Mouse (Mus musculus): ENCODE results near the gene Hist1h1e. TPM values are rescaled to one million over a fixed set of nuclear protein-coding genes. Genes with fewer than 3 reads are reported as not detected.

The Hist1h1e gene
- total and polyA plus RNA-seq, 3 experiments = 1.9 to 486 (median 18.3) TPM

DNA sequence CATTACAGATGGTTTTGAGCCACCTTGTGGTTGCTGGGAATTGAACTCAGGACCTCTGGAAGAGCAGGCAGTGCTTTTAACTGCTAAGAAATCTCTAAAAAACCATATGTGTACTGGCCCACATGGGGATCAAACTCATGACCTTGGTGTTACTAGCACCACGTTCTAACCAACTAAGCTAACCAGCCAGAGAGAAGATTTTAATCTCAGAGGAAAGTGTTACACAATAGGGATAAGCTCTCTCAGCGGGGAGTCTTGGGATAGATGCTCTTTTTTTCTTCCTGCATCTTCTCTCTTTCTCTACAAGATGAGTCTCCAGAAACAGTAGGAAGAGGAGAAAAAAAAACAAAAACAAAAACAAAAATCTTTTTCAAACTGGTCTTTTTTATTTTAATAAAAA is 12.0 kb downstream of the Hist1h1e start:
- Histone ChIP-seq H3K27me3 (replicated peaks) (no peaks in the 10 kb centered on the region), H3K4me1 (ENCODE audit: control insufficient read depth in 1 of 2, insufficient read depth in 2 of 2) (peaks cover 8 to 16% of the 10 kb centered on the region in 2 experiments; a peak in 3 of 4 replicates), H3K9ac (ENCODE audit: insufficient read depth, low read depth) (no peak overlapping the region), H3K9me3 (replicated peaks; ENCODE audit: low read length) (no peaks in the 10 kb centered on the region), H3K4me3 (replicated peaks in 1 of 3; ENCODE audit: low read depth in 2 of 3, low read length in 2 of 3, poor library complexity in 1 of 3) (no peak overlapping the region), H3K79me2 (replicated peaks; ENCODE audit: control insufficient read depth, extremely low read depth, insufficient read depth, poor library complexity, severe bottlenecking) (no peaks in the 10 kb centered on the region), H3K27ac (ENCODE audit: insufficient read depth, low read depth) (no peak overlapping the region), H3K36me3 (replicated peaks in 1 of 2; ENCODE audit: control insufficient read depth in 1 of 2, insufficient read depth in 1 of 2, low read length in 1 of 2) (peaks cover 2 to 27% of the 10 kb centered on the region in 2 experiments), H3K4me2 (ENCODE audit: insufficient read depth, low read depth, poor library complexity, severe bottlenecking) (no peak overlapping the region)
- in situ Hi-C loops (cut with MboI; ENCODE audit: low pct_ligation_motif_present, low pct_unique_long_range_greater_than_20kb, low sequenced_read_pairs) = no loop called here
- dilution Hi-C loops (cut with MboI; ENCODE audit: extremely low pct_ligation_motif_present, extremely low pct_unique_long_range_greater_than_20kb, low sequenced_read_pairs) = no loop called here
- TF ChIP-seq TBP (conservative IDR thresholded peaks at IDR 0.05; ENCODE audit: low read depth, low read length) (peak; percentile 90), JUN (IDR thresholded peaks at IDR 0.05; ENCODE audit: insufficient read depth, low read depth, low read length) (no peak)
- no peak for DNase-seq (ENCODE audit: extremely low read depth)

GRCm38 (mm10) chr13:23609844-23610243 is 12.5 kb downstream of the Hist1h1e start:
- H3K27ac ChIP-seq (ENCODE audit: insufficient read depth, low read depth) = no peak overlapping the region
- dilution Hi-C loops (cut with MboI; ENCODE audit: extremely low pct_ligation_motif_present, extremely low pct_unique_long_range_greater_than_20kb, low sequenced_read_pairs) = no loop called here

GRCm38 (mm10) chr13:23609209-23609608 is 13.1 kb downstream of the Hist1h1e start:
- TF ChIP-seq PAX5 (IDR thresholded peaks at IDR 0.05; ENCODE audit: low read length) (no peak), ETS1 (conservative IDR thresholded peaks at IDR 0.05; ENCODE audit: low read depth, low read length) (no peak), ELF1 (IDR thresholded peaks at IDR 0.05; ENCODE audit: low read depth, low read length) (no peak), NRF1 (IDR thresholded peaks at IDR 0.05; ENCODE audit: low read depth, low read length) (no peak), SIN3A (IDR thresholded peaks at IDR 0.05; ENCODE audit: low read length) (no peak), USF2 (conservative IDR thresholded peaks at IDR 0.05; ENCODE audit: low read depth, low read length) (no peak), ZC3H11A (IDR thresholded peaks at IDR 0.05; ENCODE audit: low read depth, low read length) (no peak), E2F4 (IDR thresholded peaks at IDR 0.05; ENCODE audit: insufficient replicate concordance, low read depth, low read length) (no peak), ZNF384 (IDR thresholded peaks at IDR 0.05; ENCODE audit: low read depth, low read length) (no peak), JUND (conservative IDR thresholded peaks at IDR 0.05; ENCODE audit: low read depth, low read length) (no peak), KAT2A (IDR thresholded peaks at IDR 0.05; ENCODE audit: insufficient replicate concordance, low read length) (no peak), HCFC1 (IDR thresholded peaks at IDR 0.05; ENCODE audit: low read depth, low read length) (no peak)
- H3K79me2 ChIP-seq (replicated peaks; ENCODE audit: control insufficient read depth, extremely low read depth, insufficient read depth, poor library complexity, severe bottlenecking) = no peaks in the 10 kb centered on the region
- DNase-seq (ENCODE audit: extremely low read depth) = no peak
- H3K4me1 ChIP-seq (ENCODE audit: control insufficient read depth in 1 of 2, insufficient read depth in 2 of 2) = peaks cover 3 to 6% of the 10 kb centered on the region in 2 experiments; a peak in 3 of 4 replicates
- no peaks in the 10 kb centered on the region for H3K9me3 ChIP-seq (replicated peaks; ENCODE audit: low read length)
- H3K27me3 ChIP-seq (replicated peaks) = no peaks in the 10 kb centered on the region
- H3K4me3 ChIP-seq (replicated peaks in 1 of 3; ENCODE audit: low read depth in 2 of 3, low read length in 2 of 3, poor library complexity in 1 of 3) = no peak overlapping the region
- dilution Hi-C loops (cut with MboI; ENCODE audit: extremely low pct_ligation_motif_present, extremely low pct_unique_long_range_greater_than_20kb, low sequenced_read_pairs) = no loop called here
- in situ Hi-C loops (cut with MboI; ENCODE audit: low pct_ligation_motif_present, low pct_unique_long_range_greater_than_20kb, low sequenced_read_pairs) = no loop called here
- no peak overlapping the region for H3K27ac ChIP-seq (ENCODE audit: insufficient read depth, low read depth)
- no peak overlapping the region for H3K4me2 ChIP-seq (ENCODE audit: insufficient read depth, low read depth, poor library complexity, severe bottlenecking)
- H3K36me3 ChIP-seq (replicated peaks in 1 of 2; ENCODE audit: control insufficient read depth in 1 of 2, insufficient read depth in 1 of 2, low read length in 1 of 2) = peaks cover 2 to 34% of the 10 kb centered on the region in 2 experiments
- H3K9ac ChIP-seq (ENCODE audit: insufficient read depth, low read depth) = no peak overlapping the region

More at GRCm38 (mm10) chr13:23609844-23610243, 12.5 kb downstream of the Hist1h1e start:
- no peaks in the 10 kb centered on the region for H3K27me3 ChIP-seq (replicated peaks)
- H3K79me2 ChIP-seq (replicated peaks; ENCODE audit: control insufficient read depth, extremely low read depth, insufficient read depth, poor library complexity, severe bottlenecking) = no peaks in the 10 kb centered on the region
- H3K36me3 ChIP-seq (replicated peaks in 1 of 2; ENCODE audit: control insufficient read depth in 1 of 2, insufficient read depth in 1 of 2, low read length in 1 of 2) = peaks cover 2 to 32% of the 10 kb centered on the region in 2 experiments
- TF ChIP-seq NRF1 (IDR thresholded peaks at IDR 0.05; ENCODE audit: low read depth, low read length) (no peak), ZC3H11A (IDR thresholded peaks at IDR 0.05; ENCODE audit: low read depth, low read length) (no peak), RAD21 (IDR thresholded peaks at IDR 0.05; ENCODE audit: low read depth, low read length) (no peak), MEF2A (IDR thresholded peaks at IDR 0.05; ENCODE audit: borderline replicate concordance, low read depth, low read length) (no peak), MYC (IDR thresholded peaks at IDR 0.05; ENCODE audit: low read depth, low read length) (no peak), MAX (IDR thresholded peaks at IDR 0.05; ENCODE audit: low read length) (no peak), NELFE (IDR thresholded peaks at IDR 0.05; ENCODE audit: low read depth, low read length) (no peak), TBP (conservative IDR thresholded peaks at IDR 0.05; ENCODE audit: low read depth, low read length) (no peak), BHLHE40 (IDR thresholded peaks at IDR 0.05; ENCODE audit: low read depth, low read length) (no peak)
- peaks cover 5 to 13% of the 10 kb centered on the region in 2 experiments; a peak in 3 of 4 replicates for H3K4me1 ChIP-seq (ENCODE audit: control insufficient read depth in 1 of 2, insufficient read depth in 2 of 2)
- no peak overlapping the region for H3K4me3 ChIP-seq (replicated peaks in 1 of 3; ENCODE audit: low read depth in 2 of 3, low read length in 2 of 3, poor library complexity in 1 of 3)
- DNase-seq (ENCODE audit: extremely low read depth) = no peak
- no peak overlapping the region for H3K4me2 ChIP-seq (ENCODE audit: insufficient read depth, low read depth, poor library complexity, severe bottlenecking)
- in situ Hi-C loops (cut with MboI; ENCODE audit: low pct_ligation_motif_present, low pct_unique_long_range_greater_than_20kb, low sequenced_read_pairs) = no loop called here
- H3K9ac ChIP-seq (ENCODE audit: insufficient read depth, low read depth) = no peak overlapping the region
- no peaks in the 10 kb centered on the region for H3K9me3 ChIP-seq (replicated peaks; ENCODE audit: low read length)
